ENCODE assay signal across 15 mouse cellular contexts in the genomic region with DNA sequence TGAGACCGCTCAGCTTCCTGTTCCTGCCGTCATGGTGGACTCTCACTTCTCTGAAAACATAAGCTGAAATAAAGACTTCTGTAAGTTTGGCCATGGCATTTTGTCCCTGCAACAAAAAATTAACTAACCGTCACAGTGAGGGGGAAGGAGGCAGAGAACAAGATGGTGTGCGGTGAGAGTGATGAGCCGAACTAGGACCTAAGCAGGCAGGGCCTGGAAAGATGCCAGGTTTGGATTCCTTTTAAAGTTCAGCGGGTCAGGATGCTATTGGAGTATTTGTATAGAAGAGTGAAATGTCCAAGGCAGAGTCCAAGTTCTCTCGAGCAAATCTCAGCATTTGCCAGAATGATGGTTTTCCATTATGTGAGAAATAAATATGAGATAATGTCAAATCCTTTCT.
DNase-seq lines count a peak whose midpoint lies in the region; ATAC-seq and TF ChIP-seq lines count a peak whose summit lies in the region.
"Had no signal": no experiment of that assay in that cellular context is flagged by ENCODE, and none has a peak within 500 bp of the region (broad histone marks: within the 10 kb centered on the region; RNA-seq: fewer than 3 reads in every experiment).

No protein-coding gene starts in this region.

- no peak for ATAC-seq in kidney, embryonic 14.5 days (ENCODE audit: low FRiP score, low TSS enrichment)
- no peak for ATAC-seq in lung, embryonic 16.5 days (ENCODE audit: low read depth)
- ATAC-seq: activated CD4-positive, CD25-positive, alpha-beta regulatory T cell, adult 4 months; intestine, postnatal 0 days had no signal

- no peak overlapping the region for H3K27ac ChIP-seq in kidney, adult 2 months (ENCODE audit: insufficient read depth, low read depth, low read length)
- H3K27ac ChIP-seq in kidney, embryonic 14.5 days (ENCODE audit: low read depth, low read length), result no peak overlapping the region
- peak overlapping the region; percentile 75 for H3K27ac ChIP-seq in lung, embryonic 16.5 days (ENCODE audit: low read length)
- H3K27ac ChIP-seq: hindbrain, embryonic 15.5 days; limb, embryonic 15.5 days; neural tube, embryonic 12.5 days had no signal

- no peak overlapping the region for H3K4me3 ChIP-seq in kidney, adult 2 months (ENCODE audit: insufficient read depth, low read depth, low read length)
- H3K4me3 ChIP-seq in kidney, embryonic 14.5 days (ENCODE audit: low read length), result no peak overlapping the region
- H3K4me3 ChIP-seq in lung, embryonic 16.5 days (ENCODE audit: low read length), result no peak overlapping the region
- no peak overlapping the region for H3K4me3 ChIP-seq in lung, adult 2 months (replicated peaks; ENCODE audit: extremely low read depth, low read depth, low read length)
- H3K4me3 ChIP-seq: hindbrain, embryonic 15.5 days; limb, embryonic 15.5 days; neural tube, embryonic 12.5 days had no signal

- no peaks in the 10 kb centered on the region for H3K36me3 ChIP-seq in kidney, adult 2 months (ENCODE audit: control insufficient read depth, insufficient read depth, low read length)
- no peaks in the 10 kb centered on the region for H3K36me3 ChIP-seq in kidney, embryonic 14.5 days (ENCODE audit: control insufficient read depth, insufficient read depth, low read length)
- no peaks in the 10 kb centered on the region for H3K36me3 ChIP-seq in lung, embryonic 16.5 days (ENCODE audit: control insufficient read depth, insufficient read depth, low read length)
- H3K36me3 ChIP-seq: hindbrain, embryonic 15.5 days; limb, embryonic 15.5 days; neural tube, embryonic 12.5 days had no signal

- TF ChIP-seq CTCF in kidney, adult 2 months (conservative IDR thresholded peaks at IDR 0.05; ENCODE audit: insufficient read depth, insufficient read length, low read depth, low read length), result no peak
- TF ChIP-seq CTCF in lung, adult 2 months (IDR thresholded peaks at IDR 0.05; ENCODE audit: insufficient read depth, low read length), result no peak

- no peak overlapping the region for H3K9ac ChIP-seq in kidney, embryonic 14.5 days (ENCODE audit: low read depth, low read length)
- no peak overlapping the region for H3K9ac ChIP-seq in lung, embryonic 16.5 days (ENCODE audit: low read length)
- H3K9ac ChIP-seq: hindbrain, embryonic 15.5 days; limb, embryonic 15.5 days; neural tube, embryonic 12.5 days had no signal

- H3K4me2 ChIP-seq in kidney, embryonic 14.5 days (replicated peaks; ENCODE audit: low read depth, low read length), result no peak overlapping the region
- no peak overlapping the region for H3K4me2 ChIP-seq in lung, embryonic 16.5 days (ENCODE audit: low read depth, low read length)
- H3K4me2 ChIP-seq: hindbrain, embryonic 15.5 days; limb, embryonic 15.5 days; neural tube, embryonic 12.5 days had no signal

- no peaks in the 10 kb centered on the region for H3K27me3 ChIP-seq in kidney, adult 2 months (replicated peaks; ENCODE audit: control insufficient read depth, insufficient read depth, low read length)
- no peaks in the 10 kb centered on the region for H3K27me3 ChIP-seq in kidney, embryonic 14.5 days (ENCODE audit: control insufficient read depth, insufficient read depth, low read length)
- H3K27me3 ChIP-seq in lung, embryonic 16.5 days (ENCODE audit: control insufficient read depth, insufficient read depth, low read depth, low read length), result no peaks in the 10 kb centered on the region
- H3K27me3 ChIP-seq: hindbrain, embryonic 15.5 days; limb, embryonic 15.5 days; neural tube, embryonic 12.5 days had no signal

- no peaks in the 10 kb centered on the region for H3K9me3 ChIP-seq in kidney, embryonic 14.5 days (ENCODE audit: control insufficient read depth, low read length)
- no peaks in the 10 kb centered on the region for H3K9me3 ChIP-seq in lung, embryonic 16.5 days (ENCODE audit: control insufficient read depth, low read length)
- H3K9me3 ChIP-seq: hindbrain, embryonic 15.5 days; limb, embryonic 15.5 days; neural tube, embryonic 12.5 days had no signal

- 52% methylated on average over 7 of the region's 7 CpGs for WGBS in kidney, adult 2 months
- WGBS in kidney, embryonic 14.5 days, result 73% methylated on average over 7 of the region's 7 CpGs
- WGBS in lung, embryonic 16.5 days, result 41% methylated on average over 7 of the region's 7 CpGs
- WGBS in lung, adult 2 months, result 50% methylated on average over 7 of the region's 7 CpGs

- DNase-seq in cerebellum, postnatal 10 days, result peak; percentile 44 to 57
- no peak for DNase-seq in cerebellum, postnatal 4 days (ENCODE audit: low spot score in 2 of 2)
- peak; percentile 59 for DNase-seq in kidney, adult 2 months
- DNase-seq in lung, adult 2 months, result no peak
- DNase-seq in lung, postnatal 36 days, result peak; percentile 33
- no peak for DNase-seq in cerebellum, adult 9-11 months
- DNase-seq: adrenal gland, postnatal 36 days; layer of hippocampus, adult 9-11 months had no signal

- H3K4me1 ChIP-seq in kidney, adult 2 months (ENCODE audit: control insufficient read depth, insufficient read depth, low read length), result peaks cover 17% of the 10 kb centered on the region
- peaks cover 18% of the 10 kb centered on the region for H3K4me1 ChIP-seq in kidney, embryonic 14.5 days (ENCODE audit: control insufficient read depth, insufficient read depth, low read length)
- H3K4me1 ChIP-seq in lung, embryonic 16.5 days (replicated peaks; ENCODE audit: control insufficient read depth, insufficient read depth, low read length), result peaks cover 37% of the 10 kb centered on the region
- peaks cover 18% of the 10 kb centered on the region for H3K4me1 ChIP-seq in lung, adult 2 months (ENCODE audit: control insufficient read depth, insufficient read depth, low read length)

- TF ChIP-seq POLR2A in kidney, adult 2 months (IDR thresholded peaks at IDR 0.05; ENCODE audit: low read depth, low read length), result no peak
- no peak for TF ChIP-seq POLR2A in lung, adult 2 months (IDR thresholded peaks at IDR 0.05; ENCODE audit: borderline replicate concordance, extremely low read depth, low read depth, low read length)

Comparison
In these comparisons a context has a peak if more than half of its experiments do, and no peak if none do; other contexts are left out.
1. DNase-seq: peak in cerebellum, postnatal 10 days (2 of 2), kidney, adult 2 months (single experiment) and lung, postnatal 36 days (single experiment); none in cerebellum, postnatal 4 days (0 of 2), lung, adult 2 months (single experiment) and cerebellum, adult 9-11 months (single experiment).